Mouse (Mus musculus): Measurements from ENCODE around the gene Gm49405. TPM values are rescaled to one million over a fixed set of nuclear protein-coding genes. Genes with fewer than 3 reads are reported as not detected.
A peak's percentile ranks its signal among the peaks of the same experiment; 100 is the strongest.

Gene Gm49405
- polyA plus RNA-seq, 1 experiment from 2014 or later, result 4.5 TPM

- H3K9ac ChIP-seq, result no peak overlapping the region
- H3K36me3 ChIP-seq, result no peaks in the 10 kb centered on the region
- no peak overlapping the region for H3K27ac ChIP-seq
- no peaks in the 10 kb centered on the region for H3K27me3 ChIP-seq
- peaks cover 15% of the 10 kb centered on the region for H3K4me1 ChIP-seq
- no peaks in the 10 kb centered on the region for H3K9me3 ChIP-seq
- H3K4me2 ChIP-seq (replicated peaks), result no peak overlapping the region
- WGBS, result 24% methylated on average over 6 of the region's 6 CpGs
- no peak overlapping the region for H3K4me3 ChIP-seq
- ATAC-seq (ENCODE audit: low FRiP score, low read depth), result no peak
Measured at GRCm38 (mm10) chr19:3990804-3991203, 9.6 kb upstream of the Gm49405 start.

GRCm38 (mm10) chr19:3991562-3991961 is 8.9 kb upstream of the Gm49405 start:
- no peak overlapping the region for H3K4me2 ChIP-seq (replicated peaks)
- no peak overlapping the region for H3K9ac ChIP-seq
- no peaks in the 10 kb centered on the region for H3K36me3 ChIP-seq
- peaks cover 7% of the 10 kb centered on the region for H3K4me1 ChIP-seq
- H3K27ac ChIP-seq, result no peak overlapping the region
- WGBS, result 93% methylated on average over 3 of the region's 3 CpGs
- ATAC-seq (ENCODE audit: low FRiP score, low read depth), result no peak
- no peaks in the 10 kb centered on the region for H3K9me3 ChIP-seq
- no peak overlapping the region for H3K4me3 ChIP-seq
- no peaks in the 10 kb centered on the region for H3K27me3 ChIP-seq

- 88% methylated on average over 3 of the region's 3 CpGs for WGBS
- Histone ChIP-seq H3K4me2 (replicated peaks) (no peak overlapping the region), H3K9ac (no peak overlapping the region), H3K36me3 (no peaks in the 10 kb centered on the region), H3K27ac (no peak overlapping the region), H3K27me3 (no peaks in the 10 kb centered on the region), H3K4me1 (peaks cover 3% of the 10 kb centered on the region), H3K9me3 (no peaks in the 10 kb centered on the region), H3K4me3 (no peak overlapping the region)
- ATAC-seq (ENCODE audit: low FRiP score, low read depth), result no peak
Measured at GRCm38 (mm10) chr19:3991966-3992365, 8.5 kb upstream of the Gm49405 start.

GRCm38 (mm10) chr19:3992416-3992815 is 8.0 kb upstream of the Gm49405 start, which contains the start of gene Tbx10:
Gene Tbx10 (plus strand): TSS chr19:3992752.
- Histone ChIP-seq H3K9ac (no peak within 1 kb of the TSS), H3K4me1 (no peaks in the 10 kb centered on the region), H3K36me3 (no peaks in the 10 kb centered on the region), H3K9me3 (no peaks in the 10 kb centered on the region), H3K27me3 (no peaks in the 10 kb centered on the region), H3K4me2 (replicated peaks) (no peak within 1 kb of the TSS), H3K27ac (no peak within 1 kb of the TSS), H3K4me3 (no peak within 1 kb of the TSS)
- 42% methylated on average over 5 of the region's 5 CpGs for WGBS
- no peak for ATAC-seq (ENCODE audit: low FRiP score, low read depth)

GRCm38 (mm10) chr19:3994932-3995331 is 5.5 kb upstream of the Gm49405 start:
- ATAC-seq (ENCODE audit: low FRiP score, low read depth), result no peak

GRCm38 (mm10) chr19:3995505-3995904 is 4.9 kb upstream of the Gm49405 start:
- Histone ChIP-seq H3K27ac (no peak overlapping the region), H3K9ac (no peak overlapping the region), H3K4me2 (replicated peaks) (no peak overlapping the region), H3K27me3 (no peaks in the 10 kb centered on the region), H3K9me3 (no peaks in the 10 kb centered on the region), H3K36me3 (no peaks in the 10 kb centered on the region), H3K4me1 (peaks cover 6% of the 10 kb centered on the region), H3K4me3 (no peak overlapping the region)
- no peak for ATAC-seq (ENCODE audit: low FRiP score, low read depth)
- WGBS, result 86% methylated on average over 3 of the region's 3 CpGs

More at GRCm38 (mm10) chr19:3994932-3995331, 5.5 kb upstream of the Gm49405 start:
- Histone ChIP-seq H3K4me2 (replicated peaks) (no peak overlapping the region), H3K27me3 (no peaks in the 10 kb centered on the region), H3K4me1 (peaks cover 6% of the 10 kb centered on the region), H3K9me3 (no peaks in the 10 kb centered on the region), H3K27ac (no peak overlapping the region), H3K36me3 (no peaks in the 10 kb centered on the region), H3K9ac (no peak overlapping the region), H3K4me3 (no peak overlapping the region)
- 63% methylated on average over 6 of the region's 6 CpGs for WGBS

- H3K4me2 ChIP-seq (replicated peaks), result no peak overlapping the region
- no peaks in the 10 kb centered on the region for H3K9me3 ChIP-seq
- no peak overlapping the region for H3K9ac ChIP-seq
- H3K4me1 ChIP-seq, result peaks cover 9% of the 10 kb centered on the region
- no peaks in the 10 kb centered on the region for H3K36me3 ChIP-seq
- 63% methylated on average over 7 of the region's 7 CpGs for WGBS
- no peak overlapping the region for H3K27ac ChIP-seq
- H3K4me3 ChIP-seq, result no peak overlapping the region
- no peaks in the 10 kb centered on the region for H3K27me3 ChIP-seq
- no peak for ATAC-seq (ENCODE audit: low FRiP score, low read depth)
Measured at GRCm38 (mm10) chr19:3996106-3996505, 4.3 kb upstream of the Gm49405 start.

GRCm38 (mm10) chr19:3996747-3997146 is 3.7 kb upstream of the Gm49405 start:
- Histone ChIP-seq H3K4me3 (no peak overlapping the region), H3K27me3 (no peaks in the 10 kb centered on the region), H3K9ac (no peak overlapping the region; the same call in 1 of the 2 replicates), H3K9me3 (no peaks in the 10 kb centered on the region), H3K27ac (no peak overlapping the region), H3K36me3 (no peaks in the 10 kb centered on the region), H3K4me1 (peaks cover 16% of the 10 kb centered on the region), H3K4me2 (replicated peaks) (no peak overlapping the region)
- WGBS, result 80% methylated on average over 8 of the region's 8 CpGs
- ATAC-seq (ENCODE audit: low FRiP score, low read depth), result no peak

GRCm38 (mm10) chr19:3997231-3997630 is 3.2 kb upstream of the Gm49405 start:
- Histone ChIP-seq H3K9ac (no peak overlapping the region; the same call in 1 of the 2 replicates), H3K27ac (no peak overlapping the region), H3K27me3 (no peaks in the 10 kb centered on the region), H3K4me2 (replicated peaks) (no peak overlapping the region), H3K4me1 (peaks cover 17% of the 10 kb centered on the region), H3K36me3 (no peaks in the 10 kb centered on the region), H3K9me3 (no peaks in the 10 kb centered on the region), H3K4me3 (no peak overlapping the region)
- no peak for ATAC-seq (ENCODE audit: low FRiP score, low read depth)
- 64% methylated on average over 8 of the region's 8 CpGs for WGBS

- H3K4me3 ChIP-seq, result no peak overlapping the region
- no peaks in the 10 kb centered on the region for H3K9me3 ChIP-seq
- H3K27me3 ChIP-seq, result no peaks in the 10 kb centered on the region
- WGBS, result 77% methylated on average over 8 of the region's 8 CpGs
- peaks cover 17% of the 10 kb centered on the region for H3K4me1 ChIP-seq
- no peak for ATAC-seq (ENCODE audit: low FRiP score, low read depth)
- H3K4me2 ChIP-seq (replicated peaks), result no peak overlapping the region
- no peak overlapping the region for H3K27ac ChIP-seq
- H3K36me3 ChIP-seq, result no peaks in the 10 kb centered on the region
- 0 out of 2 replicates have a peak overlapping the region, but pooled peaks have one; percentile 93 for H3K9ac ChIP-seq
Measured at GRCm38 (mm10) chr19:3998335-3998734, 2.1 kb upstream of the Gm49405 start.

GRCm38 (mm10) chr19:3999121-3999730 is 1.2 kb upstream of the Gm49405 start:
- Histone ChIP-seq H3K9ac (peak overlapping the region; percentile 93; the same call in 1 of the 2 replicates), H3K4me1 (peaks cover 17% of the 10 kb centered on the region), H3K4me3 (peak overlapping the region; percentile 79), H3K27me3 (no peaks in the 10 kb centered on the region), H3K9me3 (no peaks in the 10 kb centered on the region), H3K27ac (no peak overlapping the region), H3K36me3 (no peaks in the 10 kb centered on the region), H3K4me2 (replicated peaks) (peak overlapping the region; percentile 86)
- ATAC-seq (ENCODE audit: low FRiP score, low read depth), result no peak
- 89% methylated on average over 9 of the region's 9 CpGs for WGBS

GRCm38 (mm10) chr19:4000949-4001525 is 611 bp downstream of the Gm49405 start:
- Histone ChIP-seq H3K9ac (peak overlapping the region; percentile 93), H3K4me2 (replicated peaks) (peak overlapping the region; percentile 86), H3K4me1 (peaks cover 17% of the 10 kb centered on the region), H3K4me3 (peak overlapping the region; percentile 79), H3K27me3 (no peaks in the 10 kb centered on the region), H3K27ac (peak overlapping the region; percentile 97), H3K9me3 (no peaks in the 10 kb centered on the region), H3K36me3 (peaks cover 13% of the 10 kb centered on the region)
- 14% methylated on average over 17 of the region's 17 CpGs for WGBS
- ATAC-seq (ENCODE audit: low FRiP score, low read depth), result peak; percentile 4; the same call in 1 of the 2 replicates

Data from limb, embryonic 13.5 days (tissue).